Mouse (Mus musculus): ENCODE measurements at regions not wholly inside any gene's neighbourhood (a gene's known extent, or its start where the extent isn't known, plus 50 kb on each side); places are given as distances from the start of the nearest gene placed in this dataset.
A peak's percentile ranks its signal among the peaks of the same experiment; 100 is the strongest.
"Not testable (repeated sequence)": the region's sequence is repeated elsewhere in the genome, so short reads cannot be mapped to it uniquely, and the experiment has no call there.

GRCm38 (mm10) chr14:53209258-53209657 lies 713.7 kb upstream of the Olfr1507 start:
- H3K36me3 ChIP-seq (replicated peaks; ENCODE audit: control insufficient read depth, insufficient read depth); DNase-seq (ENCODE audit: low spot score); H3K4me3 ChIP-seq (replicated peaks; ENCODE audit: low read length); H3K4me2 ChIP-seq (replicated peaks); H3K9me3 ChIP-seq (ENCODE audit: control insufficient read depth, low read length); H3K4me1 ChIP-seq (replicated peaks; ENCODE audit: control insufficient read depth, insufficient read depth, low read length); H3K27ac ChIP-seq; H3K9ac ChIP-seq; ATAC-seq (ENCODE audit: low FRiP score); H3K27me3 ChIP-seq (ENCODE audit: control insufficient read depth, insufficient read depth, low read length): not testable (repeated sequence)

- not testable (repeated sequence) for H3K36me3 ChIP-seq (replicated peaks; ENCODE audit: control insufficient read depth, insufficient read depth); H3K4me2 ChIP-seq (replicated peaks); DNase-seq (ENCODE audit: low spot score)
Measured at GRCm38 (mm10) chr14:53190931-53191330, 695.4 kb upstream of the Olfr1507 start.

DNA sequence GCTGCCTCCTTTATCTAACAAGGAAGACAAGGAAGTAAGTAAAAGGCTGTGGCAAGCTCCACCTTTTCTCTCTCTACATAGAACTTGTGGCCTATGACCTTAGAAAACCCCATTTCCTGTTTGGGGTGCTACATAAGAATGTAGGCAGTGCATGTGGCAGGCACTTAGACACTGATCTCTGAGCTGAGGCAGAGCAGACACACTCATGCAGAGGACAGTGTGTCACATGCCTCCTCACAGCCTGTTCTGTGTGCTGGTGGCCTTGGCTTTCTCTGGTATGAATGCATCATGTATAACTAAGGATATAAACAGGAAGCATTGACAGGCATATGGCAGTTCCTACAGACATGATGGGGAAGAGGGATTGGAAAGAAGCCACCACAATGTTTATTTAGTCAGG lies 678.5 kb upstream of the Olfr1507 start:
- H3K27me3 ChIP-seq (ENCODE audit: control insufficient read depth, insufficient read depth, low read length); H3K4me2 ChIP-seq (replicated peaks); DNase-seq (ENCODE audit: low spot score); H3K9ac ChIP-seq; H3K36me3 ChIP-seq (replicated peaks; ENCODE audit: control insufficient read depth, insufficient read depth); ATAC-seq (ENCODE audit: low FRiP score); H3K4me3 ChIP-seq (replicated peaks; ENCODE audit: low read length); H3K9me3 ChIP-seq (ENCODE audit: control insufficient read depth, low read length); H3K27ac ChIP-seq; H3K4me1 ChIP-seq (replicated peaks; ENCODE audit: control insufficient read depth, insufficient read depth, low read length): not testable (repeated sequence)

More at GRCm38 (mm10) chr14:53190931-53191330, 695.4 kb upstream of the Olfr1507 start:
- ATAC-seq (ENCODE audit: low FRiP score); H3K9me3 ChIP-seq (ENCODE audit: control insufficient read depth, low read length); H3K4me3 ChIP-seq (replicated peaks; ENCODE audit: low read length); H3K4me1 ChIP-seq (replicated peaks; ENCODE audit: control insufficient read depth, insufficient read depth, low read length); H3K27ac ChIP-seq; H3K27me3 ChIP-seq (ENCODE audit: control insufficient read depth, insufficient read depth, low read length); H3K9ac ChIP-seq: not testable (repeated sequence)
- no CpG with 5 or more reads among the region's 3 CpGs for WGBS

DNA sequence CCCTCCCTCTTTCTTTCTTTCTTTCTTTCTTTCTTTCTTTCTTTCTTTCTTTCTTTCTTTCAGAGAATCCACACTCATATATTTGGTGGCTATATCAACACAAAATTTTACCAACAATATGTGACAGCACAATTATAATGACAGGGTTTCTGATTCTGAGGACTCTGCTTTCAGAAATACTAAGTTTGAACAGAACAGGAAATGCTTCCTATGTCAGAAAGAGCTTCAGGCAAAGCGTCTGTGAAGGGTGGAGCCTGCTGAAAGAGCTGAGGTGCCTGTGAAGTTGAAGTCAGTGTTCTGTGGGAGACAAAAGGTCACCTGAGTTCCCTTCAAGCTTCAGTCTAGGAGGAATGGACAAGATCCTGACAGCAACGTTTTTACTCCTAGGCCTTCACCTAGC lies 670.8 kb upstream of the Olfr1507 start:
- not testable (repeated sequence) for DNase-seq (ENCODE audit: low spot score); H3K4me3 ChIP-seq (replicated peaks; ENCODE audit: low read length); ATAC-seq (ENCODE audit: low FRiP score); H3K27ac ChIP-seq; H3K27me3 ChIP-seq (ENCODE audit: control insufficient read depth, insufficient read depth, low read length); H3K9ac ChIP-seq; H3K4me1 ChIP-seq (replicated peaks; ENCODE audit: control insufficient read depth, insufficient read depth, low read length); H3K9me3 ChIP-seq (ENCODE audit: control insufficient read depth, low read length); H3K36me3 ChIP-seq (replicated peaks; ENCODE audit: control insufficient read depth, insufficient read depth); H3K4me2 ChIP-seq (replicated peaks)
- no CpG with 5 or more reads among the region's 2 CpGs for WGBS

- H3K27ac ChIP-seq; H3K4me3 ChIP-seq (replicated peaks; ENCODE audit: low read length); DNase-seq (ENCODE audit: low spot score); H3K9ac ChIP-seq; H3K4me1 ChIP-seq (replicated peaks; ENCODE audit: control insufficient read depth, insufficient read depth, low read length); H3K36me3 ChIP-seq (replicated peaks; ENCODE audit: control insufficient read depth, insufficient read depth); ATAC-seq (ENCODE audit: low FRiP score); H3K4me2 ChIP-seq (replicated peaks); H3K27me3 ChIP-seq (ENCODE audit: control insufficient read depth, insufficient read depth, low read length); H3K9me3 ChIP-seq (ENCODE audit: control insufficient read depth, low read length): not testable (repeated sequence)
- WGBS, result no CpG with 5 or more reads among the region's 2 CpGs
Measured at GRCm38 (mm10) chr14:53159012-53159411, 663.5 kb upstream of the Olfr1507 start.

DNA sequence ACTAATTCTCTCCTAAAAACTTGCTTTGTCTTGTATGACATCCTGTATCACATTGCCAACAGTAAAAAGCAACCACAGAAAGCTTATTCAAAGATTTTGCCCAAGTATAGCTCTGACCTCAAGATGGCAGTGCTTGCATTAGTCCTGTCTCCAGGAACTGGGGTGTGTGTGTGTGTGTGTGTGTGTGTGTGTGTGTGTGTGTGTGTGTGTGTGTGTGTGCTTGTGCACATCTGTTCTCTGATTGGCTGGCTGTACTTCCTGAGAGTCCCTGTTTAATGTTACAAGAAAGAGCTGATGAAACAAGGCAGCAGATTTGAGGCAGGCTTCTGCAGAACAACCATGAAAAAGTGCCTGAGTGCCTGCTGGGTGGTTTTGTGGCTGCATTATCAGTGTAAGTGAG lies 639.2 kb upstream of the Olfr1507 start:
- not testable (repeated sequence) for H3K9me3 ChIP-seq (ENCODE audit: control insufficient read depth, low read length); DNase-seq (ENCODE audit: low spot score); H3K9ac ChIP-seq; H3K4me2 ChIP-seq (replicated peaks); H3K4me3 ChIP-seq (replicated peaks; ENCODE audit: low read length); H3K36me3 ChIP-seq (replicated peaks; ENCODE audit: control insufficient read depth, insufficient read depth); H3K27me3 ChIP-seq (ENCODE audit: control insufficient read depth, insufficient read depth, low read length); H3K27ac ChIP-seq; ATAC-seq (ENCODE audit: low FRiP score); H3K4me1 ChIP-seq (replicated peaks; ENCODE audit: control insufficient read depth, insufficient read depth, low read length)

DNA sequence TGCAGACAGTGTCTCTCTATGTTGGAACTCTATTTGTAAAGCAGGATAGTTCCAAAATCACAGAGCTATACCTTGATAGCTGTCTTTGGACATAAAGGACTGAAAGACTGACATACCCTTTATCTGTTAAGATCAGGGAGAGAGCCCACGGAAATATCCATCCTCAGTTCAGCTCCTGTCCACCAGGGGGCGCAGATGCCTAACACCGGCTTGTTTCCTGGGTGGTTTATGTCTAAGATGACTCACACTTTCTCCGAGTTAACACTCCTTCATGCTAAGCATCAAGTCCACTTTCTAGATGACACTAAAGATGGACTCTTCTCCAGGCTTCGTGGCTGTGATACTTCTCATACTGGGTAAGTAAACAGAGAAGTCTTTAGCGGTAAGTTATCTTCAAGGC lies 636.8 kb upstream of the Olfr1507 start:
- not testable (repeated sequence) for H3K27me3 ChIP-seq (ENCODE audit: control insufficient read depth, insufficient read depth, low read length); H3K4me1 ChIP-seq (replicated peaks; ENCODE audit: control insufficient read depth, insufficient read depth, low read length); H3K4me2 ChIP-seq (replicated peaks); H3K4me3 ChIP-seq (replicated peaks; ENCODE audit: low read length); H3K36me3 ChIP-seq (replicated peaks; ENCODE audit: control insufficient read depth, insufficient read depth); ATAC-seq (ENCODE audit: low FRiP score); H3K27ac ChIP-seq; H3K9me3 ChIP-seq (ENCODE audit: control insufficient read depth, low read length); H3K9ac ChIP-seq
- WGBS, result 37% methylated on average over 6 of the region's 6 CpGs
- DNase-seq (ENCODE audit: low spot score), result peak; percentile 66

- H3K4me2 ChIP-seq (replicated peaks); H3K4me1 ChIP-seq (replicated peaks; ENCODE audit: control insufficient read depth, insufficient read depth, low read length); H3K9ac ChIP-seq; DNase-seq (ENCODE audit: low spot score); H3K36me3 ChIP-seq (replicated peaks; ENCODE audit: control insufficient read depth, insufficient read depth); H3K9me3 ChIP-seq (ENCODE audit: control insufficient read depth, low read length); H3K27me3 ChIP-seq (ENCODE audit: control insufficient read depth, insufficient read depth, low read length); H3K27ac ChIP-seq; H3K4me3 ChIP-seq (replicated peaks; ENCODE audit: low read length): not testable (repeated sequence)
- peak; percentile 83 for ATAC-seq (ENCODE audit: low FRiP score)
- WGBS, result 24% methylated on average over 2 of the region's 3 CpGs
Measured at GRCm38 (mm10) chr14:53121704-53122103, 626.2 kb upstream of the Olfr1507 start.

GRCm38 (mm10) chr14:53109732-53110131 lies 614.2 kb upstream of the Olfr1507 start:
- not testable (repeated sequence) for H3K27ac ChIP-seq; H3K4me3 ChIP-seq (replicated peaks; ENCODE audit: low read length); H3K4me2 ChIP-seq (replicated peaks); H3K9ac ChIP-seq; H3K36me3 ChIP-seq (replicated peaks; ENCODE audit: control insufficient read depth, insufficient read depth); ATAC-seq (ENCODE audit: low FRiP score); H3K9me3 ChIP-seq (ENCODE audit: control insufficient read depth, low read length); H3K27me3 ChIP-seq (ENCODE audit: control insufficient read depth, insufficient read depth, low read length); H3K4me1 ChIP-seq (replicated peaks; ENCODE audit: control insufficient read depth, insufficient read depth, low read length); DNase-seq (ENCODE audit: low spot score)
- 83% methylated on average over 3 of the region's 3 CpGs for WGBS

DNA sequence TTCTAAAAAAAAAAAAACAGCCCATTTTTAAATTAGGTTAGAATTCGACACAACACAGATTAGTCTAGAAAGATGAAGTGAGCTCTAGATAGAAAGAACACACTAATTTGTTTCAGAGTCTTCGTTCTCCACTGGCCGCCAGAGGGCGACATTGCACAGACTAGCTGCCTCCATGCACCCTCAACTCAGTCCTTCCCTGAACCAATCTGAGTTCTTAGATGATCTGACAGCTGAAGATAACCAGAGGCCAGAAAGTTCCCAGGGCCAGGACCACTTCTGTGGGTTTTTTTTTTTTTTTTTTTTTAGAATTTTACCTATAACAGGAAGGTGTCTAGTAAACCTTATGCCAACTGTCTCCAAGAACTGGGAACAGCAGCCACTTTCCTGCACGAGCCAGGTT lies 605.8 kb upstream of the Olfr1507 start:
- not testable (repeated sequence) for H3K4me2 ChIP-seq (replicated peaks); H3K4me3 ChIP-seq (replicated peaks; ENCODE audit: low read length); H3K9me3 ChIP-seq (ENCODE audit: control insufficient read depth, low read length); DNase-seq (ENCODE audit: low spot score); H3K4me1 ChIP-seq (replicated peaks; ENCODE audit: control insufficient read depth, insufficient read depth, low read length); H3K27ac ChIP-seq; H3K36me3 ChIP-seq (replicated peaks; ENCODE audit: control insufficient read depth, insufficient read depth); ATAC-seq (ENCODE audit: low FRiP score); H3K9ac ChIP-seq; H3K27me3 ChIP-seq (ENCODE audit: control insufficient read depth, insufficient read depth, low read length)
- WGBS, result 37% methylated on average over 5 of the region's 5 CpGs
